Mouse (Mus musculus): ENCODE results near the gene Cep112. TPM values are rescaled to one million over a fixed set of nuclear protein-coding genes. Genes with fewer than 3 reads are reported as not detected.

Gene Cep112
- polyA plus RNA-seq, 1 experiment from 2014 or later = 14.0 TPM

DNA sequence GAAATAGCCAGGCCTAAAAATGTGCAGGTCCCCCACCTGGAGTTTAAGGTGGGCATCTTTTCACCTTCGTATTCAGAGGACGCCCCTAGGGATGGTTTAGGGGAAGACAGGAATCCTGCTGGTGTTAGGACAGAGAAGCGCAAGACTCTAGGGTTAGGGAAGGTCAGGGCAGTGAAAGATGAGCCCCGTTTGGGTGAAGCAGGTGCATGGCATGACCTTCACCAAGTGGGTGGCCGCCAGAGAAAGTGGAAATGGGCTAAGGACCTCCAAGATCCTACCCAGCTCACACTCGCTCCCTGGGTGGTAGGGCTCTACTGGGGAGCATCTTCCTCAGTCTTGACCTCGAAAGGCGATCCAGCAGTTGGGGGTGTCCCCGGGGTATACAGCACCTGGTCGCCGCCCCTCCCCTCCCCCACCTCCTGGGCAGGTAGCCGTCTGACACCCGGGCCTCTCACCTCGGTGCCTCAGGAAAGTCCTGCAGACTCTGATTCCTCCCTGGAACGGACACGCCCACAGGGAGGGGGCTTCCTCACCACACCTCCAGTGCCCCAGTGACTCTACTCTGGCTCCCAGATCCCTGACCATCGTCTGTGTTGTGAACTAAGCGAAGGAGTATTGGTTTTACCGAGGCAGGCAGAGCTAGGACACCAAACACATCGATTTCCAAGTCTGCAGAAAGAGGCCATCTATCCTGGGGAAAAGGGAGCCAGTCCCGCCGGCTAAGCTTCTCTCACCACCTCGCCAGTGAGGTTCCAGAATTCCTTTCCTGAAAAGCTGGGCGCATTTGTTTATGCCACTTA, 484.6 kb downstream of the Cep112 start:
- Histone ChIP-seq H3K9ac (no peak overlapping the region), H3K27me3 (replicated peaks) (no peaks in the 10 kb centered on the region; the same call in 1 of the 2 replicates), H3K4me1 (peaks cover 6% of the 10 kb centered on the region; the same call in 1 of the 2 replicates), H3K4me2 (peak overlapping the region; percentile 49), H3K9me3 (no peaks in the 10 kb centered on the region), H3K27ac (no peak overlapping the region), H3K36me3 (no peaks in the 10 kb centered on the region), H3K4me3 (replicated peaks) (peak overlapping the region; percentile 16; the same call in 1 of the 2 replicates)
- ATAC-seq (ENCODE audit: insufficient read depth, low FRiP score, low read depth) = no peak
- 9% methylated on average over 24 of the region's 24 CpGs for WGBS

Other genes starting within 250 kb of the Cep112 start
- 8.4 and 29.2 TPM in 2 replicates for gene Apoh, start 81.8 kb upstream of the Cep112 start, polyA plus RNA-seq (2015; fragmentation: Nextera tagmentation; extraction: Ambion mirVana)
- 10.1 and 10.5 TPM in 2 replicates for gene Prkca, start 81.3 kb upstream of the Cep112 start, polyA plus RNA-seq (2015; fragmentation: Nextera tagmentation; extraction: Ambion mirVana)